Mouse (Mus musculus) limb, embryonic 15.5 days (tissue): ENCODE measurements around the gene Dgkh. TPM values are rescaled to one million over a fixed set of nuclear protein-coding genes. Genes with fewer than 3 reads are reported as not detected.

Source experiments
- ATAC-seq: fragments of 200-750 bp; cut with Nextera tagmentation; 2 replicates; pipeline ENCODE4 v1.8.0; 2017; ENCODE audit warnings: low read depth, moderate TSS enrichment; ENCODE audit not compliant: insufficient number of reproducible peaks, low FRiP score, low TSS enrichment
- H3K27ac ChIP-seq: fragments of 300-500 bp; sonication (generic); 2 replicates; pipeline ENCODE4 v1.5.1; 2015; ENCODE audit warnings: moderate library complexity, mild to moderate bottlenecking, inconsistent platforms
- H3K27me3 ChIP-seq: fragments of 300-500 bp; sonication (generic); 2 replicates; pipeline ENCODE4 v1.6.1; 2015; ENCODE audit warnings: inconsistent platforms
- H3K36me3 ChIP-seq: fragments of 300-500 bp; sonication (generic); 2 replicates; pipeline ENCODE4 v1.6.1; 2015; ENCODE audit warnings: inconsistent platforms
- H3K4me1 ChIP-seq: fragments of 300-500 bp; sonication (generic); 2 replicates; pipeline ENCODE4 v1.6.1; 2015; ENCODE audit warnings: inconsistent platforms
- H3K4me2 ChIP-seq: fragments of 300-500 bp; sonication (generic); 2 replicates; pipeline ENCODE4 v1.6.1; 2015; ENCODE audit warnings: mild to moderate bottlenecking, inconsistent platforms
- H3K4me3 ChIP-seq: fragments of 300-500 bp; sonication (generic); 2 replicates; pipeline ENCODE4 v1.5.1; 2015; ENCODE audit warnings: mild to moderate bottlenecking, inconsistent platforms
- H3K9ac ChIP-seq: fragments of 300-500 bp; sonication (generic); 2 replicates; pipeline ENCODE4 v1.6.1; 2015; ENCODE audit warnings: inconsistent platforms
- H3K9me3 ChIP-seq: fragments of 300-500 bp; sonication (generic); 2 replicates; pipeline ENCODE4 v1.6.1; 2016; ENCODE audit warnings: inconsistent platforms
- WGBS: fragments of 180-500 bp; shearing (Covaris S2); methylation state at CpG from one replicate; pipeline ENCODE4 v1.1.7; 2015; 5-methylcytosine and 5-hydroxymethylcytosine counted together
- polyA plus RNA-seq: library from polyadenylated mRNA; unstranded; fragments of >200 nt; fragmentation: Nextera tagmentation; extraction: Ambion mirVana; gene quantifications from 2 replicates; pipeline ENCODE4 v1.2.1, GENCODE M21; 2015

Dgkh gene
- polyA plus RNA-seq, 1 experiment from 2014 or later: 1.5 TPM

DNA sequence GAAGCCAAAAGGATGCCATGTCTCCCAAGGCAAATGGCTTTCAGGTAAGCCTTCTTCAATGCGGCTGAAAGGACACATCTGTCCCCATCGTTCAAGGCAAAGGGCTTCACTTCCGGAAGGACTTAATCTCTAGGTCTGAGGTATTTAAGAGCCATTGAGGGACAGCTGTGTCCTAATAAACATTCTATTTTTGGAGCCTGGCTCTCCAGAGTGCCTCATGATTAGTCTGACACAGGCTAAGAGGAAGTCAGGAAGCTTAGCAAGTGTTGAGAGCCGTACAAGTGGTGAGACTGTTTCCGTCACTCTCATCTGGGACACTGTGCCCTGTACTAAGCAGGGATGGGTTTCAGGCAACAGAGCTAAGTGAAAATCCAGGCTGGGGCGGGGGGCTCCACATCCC is 183.8 kb downstream of the Dgkh start:
- no peak overlapping the region for H3K4me3 ChIP-seq
- H3K27me3 ChIP-seq: no peaks in the 10 kb centered on the region
- no peaks in the 10 kb centered on the region for H3K4me1 ChIP-seq
- no peak overlapping the region for H3K27ac ChIP-seq
- H3K36me3 ChIP-seq: no peaks in the 10 kb centered on the region
- peak; percentile 63; the same call in 1 of the 2 replicates for ATAC-seq
- H3K9ac ChIP-seq: no peak overlapping the region
- H3K4me2 ChIP-seq: no peak overlapping the region
- 53% methylated on average over 6 of the region's 6 CpGs for WGBS
- no peaks in the 10 kb centered on the region for H3K9me3 ChIP-seq

DNA sequence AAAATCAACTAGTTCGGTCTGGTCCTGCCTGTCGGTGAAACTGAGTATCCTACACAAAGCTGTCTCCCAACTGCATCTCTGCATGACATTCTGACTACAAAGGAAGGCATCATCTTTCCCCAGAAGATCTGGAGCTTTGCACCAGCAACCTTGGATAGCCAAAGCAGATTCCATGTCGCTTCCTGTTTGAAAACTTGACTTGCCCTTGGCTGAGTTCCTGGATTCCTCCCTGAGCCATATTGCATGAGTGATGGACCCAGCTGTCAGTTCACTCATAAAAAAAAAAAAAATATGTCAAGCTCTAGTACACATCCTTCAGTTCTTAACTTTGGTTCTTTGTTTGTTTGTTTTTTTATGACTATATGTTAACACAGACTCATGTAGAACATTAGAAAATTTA is 191.3 kb downstream of the Dgkh start:
- Histone ChIP-seq H3K4me1 (peaks cover 8% of the 10 kb centered on the region), H3K9me3 (no peaks in the 10 kb centered on the region), H3K4me3 (no peak overlapping the region), H3K27me3 (no peaks in the 10 kb centered on the region), H3K4me2 (no peak overlapping the region), H3K36me3 (no peaks in the 10 kb centered on the region), H3K9ac (no peak overlapping the region), H3K27ac (no peak overlapping the region)
- 71% methylated on average over 3 of the region's 3 CpGs for WGBS
- ATAC-seq: no peak

- no peak overlapping the region for H3K4me3 ChIP-seq
- H3K36me3 ChIP-seq: no peaks in the 10 kb centered on the region
- no peak overlapping the region for H3K9ac ChIP-seq
- H3K4me2 ChIP-seq: no peak overlapping the region
- no peaks in the 10 kb centered on the region for H3K9me3 ChIP-seq
- 86% methylated on average over 1 of the region's 1 CpGs for WGBS
- no peaks in the 10 kb centered on the region for H3K27me3 ChIP-seq
- ATAC-seq: no peak
- peaks cover 15% of the 10 kb centered on the region for H3K4me1 ChIP-seq
- no peak overlapping the region for H3K27ac ChIP-seq
Observed at GRCm38 (mm10) chr14:78539821-78540220, 192.8 kb downstream of the Dgkh start.

- peak; percentile 56 for ATAC-seq
- peak overlapping the region; percentile 68 for H3K27ac ChIP-seq
- H3K4me3 ChIP-seq: no peak overlapping the region
- no peak overlapping the region for H3K4me2 ChIP-seq
- no peaks in the 10 kb centered on the region for H3K9me3 ChIP-seq
- WGBS: 12% methylated on average over 5 of the region's 5 CpGs
- no peaks in the 10 kb centered on the region for H3K36me3 ChIP-seq
- H3K4me1 ChIP-seq: peaks cover 15% of the 10 kb centered on the region
- no peaks in the 10 kb centered on the region for H3K27me3 ChIP-seq
- no peak overlapping the region for H3K9ac ChIP-seq
Observed at GRCm38 (mm10) chr14:78538572-78539320, 193.8 kb downstream of the Dgkh start.

GRCm38 (mm10) chr14:78537551-78537950 is 195.0 kb downstream of the Dgkh start:
- no peak for ATAC-seq
- H3K9me3 ChIP-seq: no peaks in the 10 kb centered on the region
- no peak overlapping the region for H3K9ac ChIP-seq
- no peaks in the 10 kb centered on the region for H3K36me3 ChIP-seq
- H3K27ac ChIP-seq: peak overlapping the region; percentile 92
- no peak overlapping the region for H3K4me3 ChIP-seq
- 45% methylated on average over 6 of the region's 6 CpGs for WGBS
- H3K4me1 ChIP-seq: peaks cover 15% of the 10 kb centered on the region
- peak overlapping the region; percentile 74; the same call in 1 of the 2 replicates for H3K4me2 ChIP-seq
- no peaks in the 10 kb centered on the region for H3K27me3 ChIP-seq

- Histone ChIP-seq H3K4me3 (peak within 1 kb of the TSS; percentile 80), H3K36me3 (no peaks in the 10 kb centered on the region), H3K27ac (peak within 1 kb of the TSS; percentile 92), H3K4me2 (peak within 1 kb of the TSS; percentile 74), H3K27me3 (no peaks in the 10 kb centered on the region), H3K9ac (peak within 1 kb of the TSS; percentile 89), H3K9me3 (no peaks in the 10 kb centered on the region), H3K4me1 (peaks cover 15% of the 10 kb centered on the region)
- 0% methylated on average over 80 of the region's 82 CpGs for WGBS
- ATAC-seq: peak; percentile 91
Observed at GRCm38 (mm10) chr14:78536281-78537165, 196.1 kb downstream of the Dgkh start, which contains the start of gene Akap11. Gene Akap11 (minus strand): TSS chr14:78536808.

- Histone ChIP-seq H3K9ac (no peak overlapping the region), H3K27me3 (no peaks in the 10 kb centered on the region), H3K4me1 (peaks cover 16% of the 10 kb centered on the region), H3K36me3 (no peaks in the 10 kb centered on the region), H3K9me3 (no peaks in the 10 kb centered on the region), H3K4me3 (peak overlapping the region; percentile 80), H3K27ac (no peak overlapping the region), H3K4me2 (peak overlapping the region; percentile 74)
- no peak for ATAC-seq
- whole genome bisulfite sequencing: 39% methylated on average over 2 of the region's 2 CpGs
Observed at GRCm38 (mm10) chr14:78535366-78535765, 197.2 kb downstream of the Dgkh start.

DNA sequence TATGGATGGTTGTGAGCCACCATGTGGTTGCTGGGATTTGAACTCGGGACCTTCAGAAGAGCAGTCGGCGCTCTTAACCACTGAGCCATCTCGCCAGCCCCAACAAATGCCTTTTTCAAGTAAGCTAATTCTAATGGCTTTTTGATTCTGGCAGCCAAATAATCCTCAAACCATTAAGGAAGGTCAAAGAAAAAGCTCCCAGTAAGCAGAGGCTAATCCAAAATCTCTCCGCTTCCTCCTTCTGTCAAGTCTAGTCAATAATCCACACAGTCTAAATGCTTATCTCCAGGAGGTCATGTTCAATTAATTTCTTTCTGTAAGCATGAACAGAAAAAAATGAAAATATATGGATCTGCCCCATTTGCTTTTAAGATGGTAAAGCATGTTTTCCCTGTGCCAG is 197.9 kb downstream of the Dgkh start:
- no peak for ATAC-seq
- Histone ChIP-seq H3K4me2 (no peak overlapping the region), H3K27me3 (no peaks in the 10 kb centered on the region), H3K36me3 (no peaks in the 10 kb centered on the region), H3K4me3 (no peak overlapping the region), H3K9me3 (no peaks in the 10 kb centered on the region), H3K27ac (no peak overlapping the region), H3K4me1 (peaks cover 21% of the 10 kb centered on the region), H3K9ac (no peak overlapping the region)
- WGBS: 97% methylated on average over 5 of the region's 5 CpGs

- 80% methylated on average over 3 of the region's 3 CpGs for WGBS
- H3K4me2 ChIP-seq: no peak overlapping the region
- no peak for ATAC-seq
Observed at GRCm38 (mm10) chr14:78533701-78534100, 198.9 kb downstream of the Dgkh start.

GRCm38 (mm10) chr14:78532345-78532744 is 200.2 kb downstream of the Dgkh start:
- WGBS: 85% methylated on average over 6 of the region's 6 CpGs
- Histone ChIP-seq H3K36me3 (no peaks in the 10 kb centered on the region), H3K9ac (no peak overlapping the region), H3K4me3 (no peak overlapping the region), H3K27ac (no peak overlapping the region), H3K27me3 (no peaks in the 10 kb centered on the region), H3K9me3 (no peaks in the 10 kb centered on the region), H3K4me1 (peaks cover 24% of the 10 kb centered on the region), H3K4me2 (no peak overlapping the region)
- ATAC-seq: no peak

More at GRCm38 (mm10) chr14:78533701-78534100, 198.9 kb downstream of the Dgkh start:
- no peak overlapping the region for H3K27ac ChIP-seq
- no peaks in the 10 kb centered on the region for H3K27me3 ChIP-seq
- H3K4me3 ChIP-seq: no peak overlapping the region
- peaks cover 28% of the 10 kb centered on the region for H3K4me1 ChIP-seq
- H3K9ac ChIP-seq: no peak overlapping the region
- no peaks in the 10 kb centered on the region for H3K9me3 ChIP-seq
- no peaks in the 10 kb centered on the region for H3K36me3 ChIP-seq

GRCm38 (mm10) chr14:78530256-78530655 is 202.3 kb downstream of the Dgkh start:
- no peaks in the 10 kb centered on the region for H3K36me3 ChIP-seq
- no peak overlapping the region for H3K4me2 ChIP-seq
- H3K27ac ChIP-seq: no peak overlapping the region
- H3K27me3 ChIP-seq: no peaks in the 10 kb centered on the region
- H3K9ac ChIP-seq: no peak overlapping the region
- no peak for ATAC-seq
- H3K9me3 ChIP-seq: no peaks in the 10 kb centered on the region
- H3K4me1 ChIP-seq: peaks cover 17% of the 10 kb centered on the region; the same call in 1 of the 2 replicates
- H3K4me3 ChIP-seq: no peak overlapping the region
- WGBS: 52% methylated on average over 3 of the region's 3 CpGs
